Mouse (Mus musculus): Measurements from ENCODE around the gene Myh14. TPM values are rescaled to one million over a fixed set of nuclear protein-coding genes. Genes with fewer than 3 reads are reported as not detected.

Gene Myh14
- polyA plus RNA-seq, 1 experiment: 14.7 TPM

GRCm38 (mm10) chr7:44695223-44695622, 24.6 kb upstream of the Myh14 start:
- peaks cover 13% of the 10 kb centered on the region for H3K4me1 ChIP-seq (ENCODE audit: control insufficient read depth, insufficient read depth, low read length)
- no peaks in the 10 kb centered on the region for H3K27me3 ChIP-seq (ENCODE audit: control insufficient read depth, insufficient read depth, low read length, poor library complexity, severe bottlenecking)
- H3K36me3 ChIP-seq (ENCODE audit: control insufficient read depth, insufficient read depth, low read length, poor library complexity, severe bottlenecking): no peaks in the 10 kb centered on the region
- no peak overlapping the region for H3K4me3 ChIP-seq (ENCODE audit: low read depth, low read length)
- H3K9ac ChIP-seq (ENCODE audit: low read depth, poor library complexity, severe bottlenecking): no peak overlapping the region
- H3K9me3 ChIP-seq (replicated peaks; ENCODE audit: control insufficient read depth, insufficient read depth, low read length, poor library complexity, severe bottlenecking): no peaks in the 10 kb centered on the region
- no peak overlapping the region for H3K27ac ChIP-seq (ENCODE audit: insufficient read depth, low read length)
- no peak for TF ChIP-seq CTCF (IDR thresholded peaks at IDR 0.05; ENCODE audit: low read depth, low read length)
- no peak for TF ChIP-seq POLR2A (IDR thresholded peaks at IDR 0.05; ENCODE audit: insufficient read depth, low read length)
- no peak for TF ChIP-seq EP300 (IDR thresholded peaks at IDR 0.05; ENCODE audit: insufficient read depth, low read depth, low read length)

- Histone ChIP-seq H3K27me3 (ENCODE audit: control insufficient read depth, insufficient read depth, low read length, poor library complexity, severe bottlenecking) (no peaks in the 10 kb centered on the region), H3K4me1 (ENCODE audit: control insufficient read depth, insufficient read depth, low read length) (peaks cover 10% of the 10 kb centered on the region), H3K36me3 (ENCODE audit: control insufficient read depth, insufficient read depth, low read length, poor library complexity, severe bottlenecking) (no peaks in the 10 kb centered on the region), H3K9ac (ENCODE audit: low read depth, poor library complexity, severe bottlenecking) (no peak overlapping the region), H3K4me3 (ENCODE audit: low read depth, low read length) (no peak overlapping the region), H3K9me3 (replicated peaks; ENCODE audit: control insufficient read depth, insufficient read depth, low read length, poor library complexity, severe bottlenecking) (no peaks in the 10 kb centered on the region), H3K27ac (ENCODE audit: insufficient read depth, low read length) (no peak overlapping the region)
- TF ChIP-seq POLR2A (IDR thresholded peaks at IDR 0.05; ENCODE audit: insufficient read depth, low read length) (no peak), CTCF (IDR thresholded peaks at IDR 0.05; ENCODE audit: low read depth, low read length) (no peak), EP300 (IDR thresholded peaks at IDR 0.05; ENCODE audit: insufficient read depth, low read depth, low read length) (no peak)
Measured at GRCm38 (mm10) chr7:44693427-44694175, 23.0 kb upstream of the Myh14 start.

GRCm38 (mm10) chr7:44689331-44689730, 18.7 kb upstream of the Myh14 start:
- no peak overlapping the region for H3K9ac ChIP-seq (ENCODE audit: low read depth, poor library complexity, severe bottlenecking)
- no peaks in the 10 kb centered on the region for H3K9me3 ChIP-seq (replicated peaks; ENCODE audit: control insufficient read depth, insufficient read depth, low read length, poor library complexity, severe bottlenecking)
- TF ChIP-seq EP300 (IDR thresholded peaks at IDR 0.05; ENCODE audit: insufficient read depth, low read depth, low read length) (no peak), POLR2A (IDR thresholded peaks at IDR 0.05; ENCODE audit: insufficient read depth, low read length) (no peak), CTCF (IDR thresholded peaks at IDR 0.05; ENCODE audit: low read depth, low read length) (no peak)
- H3K27ac ChIP-seq (ENCODE audit: insufficient read depth, low read length): no peak overlapping the region
- H3K4me3 ChIP-seq (ENCODE audit: low read depth, low read length): no peak overlapping the region
- peaks cover 2% of the 10 kb centered on the region for H3K4me1 ChIP-seq (ENCODE audit: control insufficient read depth, insufficient read depth, low read length)
- no peaks in the 10 kb centered on the region for H3K36me3 ChIP-seq (ENCODE audit: control insufficient read depth, insufficient read depth, low read length, poor library complexity, severe bottlenecking)
- no peaks in the 10 kb centered on the region for H3K27me3 ChIP-seq (ENCODE audit: control insufficient read depth, insufficient read depth, low read length, poor library complexity, severe bottlenecking)

GRCm38 (mm10) chr7:44688890-44689289, 18.2 kb upstream of the Myh14 start:
- H3K9me3 ChIP-seq (replicated peaks; ENCODE audit: control insufficient read depth, insufficient read depth, low read length, poor library complexity, severe bottlenecking): no peaks in the 10 kb centered on the region
- no peak overlapping the region for H3K27ac ChIP-seq (ENCODE audit: insufficient read depth, low read length)
- no peaks in the 10 kb centered on the region for H3K36me3 ChIP-seq (ENCODE audit: control insufficient read depth, insufficient read depth, low read length, poor library complexity, severe bottlenecking)
- H3K27me3 ChIP-seq (ENCODE audit: control insufficient read depth, insufficient read depth, low read length, poor library complexity, severe bottlenecking): no peaks in the 10 kb centered on the region
- H3K4me3 ChIP-seq (ENCODE audit: low read depth, low read length): no peak overlapping the region
- H3K4me1 ChIP-seq (ENCODE audit: control insufficient read depth, insufficient read depth, low read length): no peaks in the 10 kb centered on the region
- H3K9ac ChIP-seq (ENCODE audit: low read depth, poor library complexity, severe bottlenecking): no peak overlapping the region
- TF ChIP-seq POLR2A (IDR thresholded peaks at IDR 0.05; ENCODE audit: insufficient read depth, low read length) (no peak), CTCF (IDR thresholded peaks at IDR 0.05; ENCODE audit: low read depth, low read length) (peak; percentile 60)

- H3K9ac ChIP-seq (ENCODE audit: low read depth, poor library complexity, severe bottlenecking): no peak overlapping the region
- H3K27ac ChIP-seq (ENCODE audit: insufficient read depth, low read length): no peak overlapping the region
- no peaks in the 10 kb centered on the region for H3K36me3 ChIP-seq (ENCODE audit: control insufficient read depth, insufficient read depth, low read length, poor library complexity, severe bottlenecking)
- H3K9me3 ChIP-seq (replicated peaks; ENCODE audit: control insufficient read depth, insufficient read depth, low read length, poor library complexity, severe bottlenecking): no peaks in the 10 kb centered on the region
- H3K4me3 ChIP-seq (ENCODE audit: low read depth, low read length): no peak overlapping the region
- H3K27me3 ChIP-seq (ENCODE audit: control insufficient read depth, insufficient read depth, low read length, poor library complexity, severe bottlenecking): no peaks in the 10 kb centered on the region
- H3K4me1 ChIP-seq (ENCODE audit: control insufficient read depth, insufficient read depth, low read length): no peaks in the 10 kb centered on the region
- TF ChIP-seq CTCF (IDR thresholded peaks at IDR 0.05; ENCODE audit: low read depth, low read length) (no peak), POLR2A (IDR thresholded peaks at IDR 0.05; ENCODE audit: insufficient read depth, low read length) (no peak)
Measured at GRCm38 (mm10) chr7:44685531-44686402, 15.1 kb upstream of the Myh14 start.

GRCm38 (mm10) chr7:44683656-44684055, 13.0 kb upstream of the Myh14 start:
- no peaks in the 10 kb centered on the region for H3K27me3 ChIP-seq (ENCODE audit: control insufficient read depth, insufficient read depth, low read length, poor library complexity, severe bottlenecking)
- H3K36me3 ChIP-seq (ENCODE audit: control insufficient read depth, insufficient read depth, low read length, poor library complexity, severe bottlenecking): no peaks in the 10 kb centered on the region
- no peaks in the 10 kb centered on the region for H3K9me3 ChIP-seq (replicated peaks; ENCODE audit: control insufficient read depth, insufficient read depth, low read length, poor library complexity, severe bottlenecking)
- H3K4me3 ChIP-seq (ENCODE audit: low read depth, low read length): no peak overlapping the region
- H3K4me1 ChIP-seq (ENCODE audit: control insufficient read depth, insufficient read depth, low read length): no peaks in the 10 kb centered on the region
- no peak overlapping the region for H3K9ac ChIP-seq (ENCODE audit: low read depth, poor library complexity, severe bottlenecking)
- no peak overlapping the region for H3K27ac ChIP-seq (ENCODE audit: insufficient read depth, low read length)
- no peak for TF ChIP-seq CTCF (IDR thresholded peaks at IDR 0.05; ENCODE audit: low read depth, low read length)
- no peak for TF ChIP-seq POLR2A (IDR thresholded peaks at IDR 0.05; ENCODE audit: insufficient read depth, low read length)
- no peak for TF ChIP-seq EP300 (IDR thresholded peaks at IDR 0.05; ENCODE audit: insufficient read depth, low read depth, low read length)

Measured in ES-Bruce4 (cell line).